Mouse (Mus musculus) myocyte (in vitro differentiated cells): ENCODE results near the gene Ulk4.

Source experiments
- CEBPB ChIP-seq: IDR thresholded peaks from 2 replicates; pipeline ENCODE4 v1.6.1; 2011; ENCODE audit warnings: mild to moderate bottlenecking, moderate library complexity; ENCODE audit not compliant: poor library complexity, insufficient read depth, severe bottlenecking
- MAX ChIP-seq: IDR thresholded peaks from one replicate; pipeline ENCODE4 v1.6.1; 2011; ENCODE audit warnings: low read depth, mild to moderate bottlenecking, control low read depth
- POLR2A ChIP-seq: IDR thresholded peaks from one replicate; pipeline ENCODE4 v1.6.1; 2011; ENCODE audit warnings: low read depth, mild to moderate bottlenecking, control low read depth, moderate library complexity; ENCODE audit not compliant: insufficient read length

DNA sequence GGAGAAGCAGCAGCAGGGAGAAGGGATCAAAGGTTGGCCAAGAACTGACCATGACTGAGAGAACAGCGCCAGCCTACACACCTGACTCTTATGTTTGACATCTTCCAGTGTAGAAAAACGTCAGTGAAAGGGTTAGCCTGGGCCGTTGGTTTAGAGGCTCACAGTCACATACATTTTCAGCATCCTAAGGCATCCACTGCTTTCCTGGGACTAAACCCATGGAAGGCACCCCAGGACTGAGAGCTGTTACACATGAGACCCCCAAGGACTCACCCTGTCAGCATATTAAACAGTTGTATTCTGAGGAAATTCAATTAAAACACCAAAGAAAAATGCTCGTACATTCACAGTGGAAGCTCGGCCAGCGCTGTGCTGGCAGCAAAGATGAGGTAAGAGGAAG is 37.4 kb downstream of the Ulk4 start:
- no peak for TF ChIP-seq POLR2A
- TF ChIP-seq MAX = no peak
- TF ChIP-seq CEBPB = no peak
